Mouse (Mus musculus) CH12.LX (cell line): ENCODE results near the gene Zfp444.

Experiments
- BHLHE40 ChIP-seq: IDR thresholded peaks from 2 replicates; pipeline ENCODE4 v1.6.1; 2011; ENCODE audit warnings: mild to moderate bottlenecking, low read depth, low read length, improper control_type of control experiment
- CTCF ChIP-seq, 2 experiments: IDR thresholded peaks in 1 of 2; conservative IDR thresholded peaks in 1 of 2; 2 replicates each; pipeline ENCODE4 v1.5.1; 2011 to 2012; ENCODE audit warnings: low read depth in 2 of 2, low read length in 2 of 2, improper control_type of control experiment in 1 of 2, inconsistent platforms in 1 of 2, mild to moderate bottlenecking in 1 of 2, moderate library complexity in 1 of 2
- E2F4 ChIP-seq: IDR thresholded peaks from 2 replicates; pipeline ENCODE4 v1.6.1; 2011; ENCODE audit warnings: low read depth, low read length, improper control_type of control experiment; ENCODE audit not compliant: insufficient replicate concordance
- EP300 ChIP-seq: IDR thresholded peaks from 2 replicates; pipeline ENCODE4 v1.6.1; 2011; ENCODE audit warnings: low read length, improper control_type of control experiment
- MAX ChIP-seq: IDR thresholded peaks from 2 replicates; pipeline ENCODE4 v1.6.1; 2011; ENCODE audit warnings: low read length, improper control_type of control experiment
- MAZ ChIP-seq: IDR thresholded peaks from 2 replicates; pipeline ENCODE4 v1.6.1; 2012; ENCODE audit warnings: low read depth, mild to moderate bottlenecking, inconsistent platforms, low read length, improper control_type of control experiment, moderate library complexity
- MYC ChIP-seq: IDR thresholded peaks from 2 replicates; pipeline ENCODE4 v1.6.1; 2011; ENCODE audit warnings: low read depth, mild to moderate bottlenecking, improper control_type of control experiment, low read length
- POLR2A ChIP-seq: IDR thresholded peaks from 2 replicates; pipeline ENCODE4 v1.6.1; 2011; ENCODE audit warnings: low read depth, mild to moderate bottlenecking, improper control_type of control experiment, low read length
- POLR2AphosphoS2 ChIP-seq: IDR thresholded peaks from 2 replicates; pipeline ENCODE4 v1.6.1; 2011; ENCODE audit warnings: low read depth, low read length, improper control_type of control experiment

- TF ChIP-seq CTCF (conservative IDR thresholded peaks at IDR 0.05 in 1 of 2, IDR thresholded peaks at IDR 0.05 in 1 of 2; ENCODE audit: low read depth in 2 of 2, low read length in 2 of 2) (no peak), MAX (no peak), E2F4 (no peak), EP300 (no peak), POLR2AphosphoS2 (no peak), MAZ (no peak), BHLHE40 (no peak), MYC (no peak), POLR2A (no peak)
Observed at GRCm38 (mm10) chr7:6189542-6189941, 17.5 kb downstream of the Zfp444 start.
